Mouse (Mus musculus) spleen, postnatal 36 days (tissue): ENCODE results near the gene Tmem59l.

Experiments
- DNase-seq, 2 experiments: peaks; one replicate each; pipeline ENCODE4 v3.0.0; 2022; ENCODE audit warnings: low spot score in 2 of 2, mixed read lengths in 1 of 2

Tmem59l gene

DNA sequence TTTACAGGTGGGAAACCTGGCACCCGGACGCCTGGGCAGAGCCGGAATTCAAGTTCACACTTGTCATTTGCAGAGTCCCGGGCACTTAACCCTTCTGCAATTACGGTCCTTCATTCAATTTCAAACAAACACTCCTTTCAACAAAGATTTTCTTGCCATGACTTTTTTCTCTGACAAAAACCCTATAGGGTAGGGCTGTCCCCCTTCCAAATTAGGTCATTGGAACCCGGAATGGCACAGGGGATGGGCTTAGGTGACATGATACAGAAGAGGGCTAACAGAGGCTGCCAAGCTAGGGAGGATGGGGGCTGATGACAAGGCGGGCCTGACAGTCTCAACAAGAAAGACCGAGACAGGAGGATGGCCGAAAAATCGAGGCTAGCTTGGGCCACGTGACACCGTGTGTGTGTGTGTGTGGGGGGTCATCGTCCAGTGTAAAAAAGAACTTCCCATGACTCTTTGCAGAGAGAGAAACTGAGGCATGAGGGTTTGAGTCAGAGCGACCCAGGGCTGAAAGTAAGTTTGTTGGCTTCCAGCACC, 1.8 kb upstream of the Tmem59l start:
- no peak for DNase-seq

DNA sequence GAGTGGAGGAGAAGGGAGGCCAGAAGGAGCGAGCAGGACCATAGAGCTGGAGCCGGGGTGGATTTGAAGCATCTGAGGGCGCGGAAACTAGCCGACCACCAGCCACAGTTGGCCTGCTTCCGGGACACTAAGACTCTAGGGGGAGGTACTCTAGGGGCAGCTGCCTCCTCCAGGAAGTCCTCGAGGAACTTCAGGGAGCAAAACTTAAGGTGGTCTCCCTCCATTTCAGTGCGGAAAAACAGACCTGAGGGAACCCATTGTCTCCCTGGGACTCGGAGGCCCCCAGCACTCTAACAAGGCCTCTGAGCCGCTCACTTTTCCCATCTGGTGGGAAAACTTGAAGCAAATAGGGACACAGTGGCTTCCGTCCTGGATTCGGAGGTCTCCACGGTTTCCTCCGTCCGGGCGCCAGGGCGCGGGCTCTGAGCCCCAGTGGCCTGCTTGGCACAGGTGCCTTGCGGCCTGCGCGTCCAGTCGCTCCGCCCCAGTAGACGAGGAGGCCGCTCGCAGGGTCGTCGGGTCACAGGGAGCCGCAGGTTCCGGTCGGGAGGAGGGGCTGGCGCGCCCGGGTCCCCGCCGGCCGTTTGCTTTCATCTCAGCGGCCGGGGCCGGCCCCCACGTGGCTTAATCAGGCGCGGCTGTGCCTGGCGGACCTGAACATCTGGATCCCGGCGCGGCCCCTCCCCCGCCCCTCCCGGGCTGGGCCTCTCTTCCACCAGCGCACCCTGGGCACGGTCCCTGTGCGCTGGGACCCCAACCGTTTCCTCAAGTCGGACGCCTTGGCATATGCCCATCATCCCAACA, 1.0 kb upstream of the Tmem59l start:
- DNase-seq, result no peak

DNA sequence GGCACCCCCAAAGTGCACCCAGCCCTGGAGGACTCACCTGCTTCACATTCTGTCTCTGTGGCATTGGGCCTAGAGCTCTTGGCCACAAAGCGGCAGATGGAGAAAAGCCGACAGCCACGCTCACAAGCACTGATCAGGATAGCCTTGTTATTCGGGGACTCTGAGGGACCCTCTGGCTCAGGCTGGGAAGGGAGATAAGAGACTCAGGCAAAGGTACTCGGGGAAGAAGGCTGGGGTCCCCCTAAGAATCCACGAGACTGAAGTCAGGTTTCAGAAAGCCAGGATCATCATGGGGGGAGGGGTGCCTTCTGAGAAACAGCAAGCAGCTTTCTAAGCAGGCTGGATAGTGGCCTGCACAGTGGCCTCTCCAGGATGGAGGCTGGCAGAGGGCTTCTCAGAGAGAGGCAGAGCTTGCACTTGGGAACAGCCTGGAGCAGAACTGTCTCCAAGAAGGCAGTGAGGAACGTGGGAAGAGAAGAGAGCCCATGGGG, 922 bp downstream of the Tmem59l start:
- no peak for DNase-seq

DNA sequence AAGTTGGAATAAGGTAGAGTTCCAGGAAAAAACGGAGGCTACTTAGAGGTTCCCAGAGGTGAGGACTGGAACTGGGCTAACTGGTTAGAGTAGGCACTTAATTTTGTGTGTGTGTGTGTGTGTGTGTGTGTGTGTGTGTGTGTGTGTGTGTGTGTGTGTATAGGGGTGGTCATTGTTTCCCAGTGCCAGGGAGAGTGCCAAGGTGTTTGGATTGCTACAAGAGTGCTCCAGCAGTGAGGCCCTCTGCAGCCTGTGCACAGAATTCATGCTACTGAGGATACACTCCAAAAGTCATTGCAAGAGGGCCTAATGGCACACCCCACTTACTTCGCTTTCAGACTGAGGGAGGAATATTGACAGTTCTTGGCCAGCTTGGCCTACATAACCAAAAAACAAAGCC, 4.2 kb downstream of the Tmem59l start:
- no peak for DNase-seq

DNA sequence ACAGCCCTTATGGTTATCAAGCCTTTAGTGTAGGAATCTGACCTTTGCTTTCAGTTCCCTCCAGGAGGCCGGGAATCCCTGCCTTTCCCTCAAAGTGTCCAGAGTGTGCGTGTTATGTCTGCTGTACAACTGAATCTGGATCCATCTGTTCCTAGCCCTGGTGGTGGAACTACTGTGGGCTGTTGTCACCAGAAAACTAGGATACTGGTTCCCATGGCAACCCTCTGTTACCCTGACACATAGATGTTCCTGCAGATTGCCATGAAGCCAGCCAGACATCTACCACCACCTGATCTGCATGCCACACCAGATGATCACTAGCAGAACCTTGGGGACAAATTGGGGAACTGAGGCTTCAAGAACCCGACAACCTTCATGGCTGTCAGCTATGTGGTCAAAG, 5.2 kb downstream of the Tmem59l start:
- DNase-seq, result no peak

DNA sequence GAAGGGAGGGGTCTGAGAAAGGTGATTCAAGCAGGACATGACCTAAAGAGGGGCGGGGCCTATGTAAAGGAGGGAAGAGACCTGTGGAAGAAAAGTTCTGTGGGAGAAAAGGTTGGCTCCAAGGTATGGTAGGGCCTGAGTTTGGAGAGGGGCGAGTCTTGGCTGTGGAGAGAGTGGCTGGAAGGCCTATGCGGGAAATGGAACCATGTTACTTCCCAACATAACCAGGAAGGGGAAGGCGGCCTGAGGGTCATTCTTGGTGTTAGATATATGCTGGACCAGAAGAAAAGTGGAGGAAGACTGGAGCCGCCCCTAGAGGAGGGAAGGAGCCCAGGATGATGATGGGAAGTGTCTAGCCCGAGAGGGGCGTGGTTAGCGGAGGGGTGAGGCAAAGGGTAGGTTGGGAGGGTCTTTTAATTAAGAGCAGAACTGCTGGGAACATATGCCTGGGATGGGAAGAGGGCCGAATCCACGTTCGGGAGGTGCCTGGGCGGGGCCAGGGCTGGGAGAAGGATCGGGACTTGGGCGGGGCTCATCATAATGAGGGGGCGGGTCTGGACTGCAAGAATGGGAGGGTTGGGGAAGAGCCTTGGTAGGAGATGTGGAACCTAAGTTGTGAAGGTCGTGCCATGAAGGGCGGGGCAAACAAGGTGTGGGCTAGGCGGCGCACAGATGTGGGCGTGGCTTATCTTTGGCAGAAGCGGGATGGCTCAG, 9.7 kb downstream of the Tmem59l start:
- DNase-seq, result peak in 1 of 2 experiments; percentile 31

DNA sequence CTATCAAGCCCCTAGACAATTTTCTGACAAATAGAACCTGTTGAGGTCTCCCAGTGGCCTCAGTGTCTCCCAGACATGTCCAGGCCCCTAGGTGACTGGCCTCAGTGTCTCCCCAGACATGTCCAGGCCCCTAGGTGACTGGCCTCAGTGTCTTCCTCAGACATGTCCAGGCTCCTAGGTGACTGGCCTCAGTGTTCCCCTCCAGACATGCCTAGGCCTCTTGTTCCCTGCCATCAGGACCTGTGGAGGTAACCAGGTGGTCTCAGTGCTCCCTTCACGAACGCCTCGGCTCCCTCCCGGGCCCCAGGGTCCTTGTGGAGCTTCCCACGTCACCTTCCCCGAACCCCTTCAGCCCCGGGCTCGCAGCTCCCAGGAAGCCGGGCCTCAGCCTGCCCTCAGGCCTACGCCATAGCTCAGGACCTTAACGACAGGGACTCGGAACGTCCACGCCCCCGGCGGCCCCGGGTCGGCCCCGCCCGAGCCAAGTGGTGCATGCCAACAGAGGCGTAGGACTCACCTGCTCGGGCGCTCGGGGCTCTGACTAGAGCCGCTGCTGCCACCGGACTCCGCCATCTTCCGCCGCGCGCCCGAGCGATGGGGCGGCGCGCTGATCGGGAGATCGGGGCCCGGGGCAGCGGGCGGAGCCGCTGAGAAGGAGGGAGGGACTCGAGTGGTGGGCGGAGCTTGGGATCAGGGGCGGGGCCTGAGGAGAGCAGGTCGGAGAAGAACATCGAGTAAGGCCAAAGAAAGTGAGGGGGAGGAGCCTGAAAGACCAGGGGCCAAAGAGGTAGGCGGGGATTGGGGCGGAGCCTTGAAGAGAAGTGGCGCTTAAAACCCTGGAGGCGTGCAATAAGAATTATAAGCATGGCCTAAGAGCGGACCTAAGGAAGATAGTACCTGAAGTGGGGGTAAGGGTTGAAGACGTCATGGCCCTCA, 10.6 kb downstream of the Tmem59l start, which contains the start of gene Klhl26:
Gene Klhl26 (minus strand): TSS at position 636 of the 936 bp plus-strand sequence.
- peak; percentile 96 to 97 for DNase-seq

DNA sequence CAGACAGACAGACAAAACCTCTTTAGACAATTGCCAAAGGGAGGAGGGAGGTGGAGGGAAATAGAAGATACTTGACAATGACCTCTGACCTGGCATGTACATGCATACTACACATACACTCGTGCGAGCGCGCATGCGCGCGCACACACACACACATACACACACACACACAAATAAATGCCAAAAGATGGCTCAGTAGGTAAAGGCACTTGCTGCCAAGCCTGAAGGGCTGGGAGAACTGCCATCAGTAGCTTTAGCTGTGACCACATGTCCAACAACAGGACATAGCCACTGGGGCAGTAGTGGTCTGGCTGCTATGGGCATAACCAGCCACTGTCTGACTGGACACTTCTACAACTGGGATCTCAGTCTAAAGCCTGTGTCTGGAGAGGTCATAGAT, 15.3 kb downstream of the Tmem59l start:
- no peak for DNase-seq

DNA sequence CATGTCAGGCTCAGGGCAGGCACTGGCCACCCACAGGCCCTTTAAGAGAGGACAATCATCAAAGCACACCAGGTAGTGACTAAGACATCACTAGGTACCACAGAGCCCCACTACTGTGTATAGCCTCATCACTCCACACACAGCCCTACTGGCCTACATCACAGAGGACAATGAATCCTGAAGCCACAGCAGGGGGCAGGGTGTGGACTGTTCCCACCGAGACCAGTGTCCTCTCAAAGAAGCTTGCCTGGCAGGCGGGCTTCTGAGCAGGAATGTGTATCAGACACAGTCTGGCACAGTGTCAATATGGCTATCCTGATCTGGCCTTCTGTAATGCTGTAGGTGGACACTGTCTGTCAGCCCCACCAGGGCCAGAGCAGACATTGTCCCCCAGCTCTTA, 17.2 kb downstream of the Tmem59l start:
- no peak for DNase-seq

DNA sequence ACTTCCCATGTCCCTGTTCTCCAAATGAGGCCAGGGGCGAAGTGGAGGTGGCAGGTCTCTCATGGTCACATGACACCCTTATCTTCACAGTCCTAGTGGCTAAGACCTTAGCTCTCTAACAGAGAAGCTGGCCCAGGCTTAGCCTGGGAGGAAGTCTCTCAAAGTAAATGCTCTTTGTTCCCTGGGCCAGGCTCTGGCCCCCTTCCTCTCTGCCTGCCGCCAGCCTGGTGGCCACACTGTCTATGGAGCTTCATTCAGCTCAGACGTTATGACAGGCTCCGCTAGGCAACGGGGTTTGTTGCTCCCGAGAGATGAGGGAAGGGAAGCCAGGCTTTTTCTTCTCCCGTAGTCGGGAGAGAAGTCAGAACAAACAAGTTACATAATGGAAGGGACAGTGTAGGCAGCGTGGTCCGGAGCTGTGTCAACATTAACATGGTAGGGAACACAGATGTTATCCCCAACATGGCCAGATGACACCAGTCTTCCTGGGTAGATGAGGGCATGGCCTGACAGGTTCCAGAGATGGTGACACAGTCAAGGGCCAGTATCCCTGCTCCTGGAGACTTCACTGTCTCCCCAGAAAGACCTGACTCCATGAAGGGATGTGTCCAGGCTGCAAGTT, 17.8 kb downstream of the Tmem59l start:
- no peak for DNase-seq

DNA sequence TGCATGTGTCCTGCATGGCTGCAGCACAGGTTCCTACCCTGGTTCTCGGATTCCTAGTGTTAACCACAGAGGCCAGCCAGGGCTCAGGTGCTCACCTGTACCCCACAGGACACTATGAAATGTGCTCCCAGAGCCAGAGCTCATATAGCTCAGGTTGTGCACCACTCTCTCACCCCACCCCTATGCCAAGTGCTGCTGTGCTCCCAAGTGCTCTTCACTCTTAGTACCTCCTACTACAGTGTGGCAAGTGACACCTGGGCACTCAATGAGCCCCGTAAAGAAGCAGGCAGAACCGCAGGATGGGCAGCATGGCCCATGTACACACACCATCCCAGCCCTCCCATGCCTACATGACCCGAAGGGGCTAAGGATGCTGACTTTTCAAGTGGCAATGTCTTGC, 18.4 kb downstream of the Tmem59l start:
- no peak for DNase-seq

DNA sequence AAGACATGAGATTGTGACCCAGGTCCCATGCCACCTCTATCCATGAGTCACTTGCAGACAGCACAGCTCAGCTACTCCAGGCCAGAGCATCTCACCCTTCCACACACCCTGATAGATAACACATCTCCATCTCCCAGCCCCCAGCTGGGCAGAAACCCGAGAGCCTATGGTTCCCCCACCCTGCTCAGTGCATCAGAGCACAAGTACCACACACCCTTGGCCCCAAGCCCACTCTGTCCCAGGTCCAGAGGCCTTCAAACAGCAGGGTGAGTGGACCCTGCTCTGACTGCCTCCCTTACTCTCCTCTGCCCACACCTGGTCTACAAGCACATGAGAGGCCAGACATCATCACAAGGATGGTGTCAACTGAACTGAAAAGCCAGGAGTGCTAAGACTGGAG, 19.3 kb downstream of the Tmem59l start:
- DNase-seq, result no peak

DNA sequence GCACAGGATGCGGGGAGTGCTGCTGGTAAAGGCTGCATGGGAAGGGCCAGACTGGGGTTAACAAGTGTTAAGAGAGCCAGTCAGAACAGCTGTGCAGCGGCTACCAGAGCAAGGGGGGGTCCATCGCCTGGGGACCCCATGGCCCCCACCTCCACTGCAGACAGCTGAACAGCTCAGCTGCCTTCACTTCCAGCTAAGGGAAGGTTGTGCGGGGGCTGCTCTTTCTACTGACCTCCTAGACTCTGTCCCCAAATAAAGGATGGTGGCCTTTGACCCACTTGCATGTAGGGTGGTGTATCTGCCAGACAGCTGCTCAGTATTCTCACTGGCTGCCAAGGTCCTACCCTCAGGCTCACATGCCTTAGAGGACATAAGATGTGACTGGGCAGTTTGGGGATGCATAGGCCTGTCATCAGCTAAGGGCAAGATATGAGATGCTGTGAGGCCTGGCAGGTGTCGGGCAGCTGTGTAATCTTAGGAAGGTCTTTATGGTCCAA, 19.9 kb downstream of the Tmem59l start:
- no peak for DNase-seq

DNA sequence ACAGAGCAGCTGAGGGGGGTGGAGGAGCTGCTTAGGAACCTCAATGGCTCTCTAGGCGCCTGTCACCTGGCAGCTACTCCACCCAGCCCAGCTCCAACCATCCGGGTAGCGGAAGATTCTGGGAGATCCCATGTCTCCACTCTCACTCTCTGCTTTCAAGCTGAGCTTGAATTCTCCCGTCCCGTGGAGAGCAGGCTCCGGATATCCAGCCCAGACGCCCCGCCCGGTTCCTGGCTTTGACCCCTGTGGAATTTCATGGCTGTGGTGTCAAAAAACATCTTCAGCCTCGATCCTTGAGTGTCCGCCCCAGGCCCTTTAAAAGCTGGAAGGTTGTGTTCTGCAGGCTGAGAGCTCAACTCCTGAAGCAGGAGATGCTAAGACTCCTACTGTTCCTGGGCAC, 20.4 kb downstream of the Tmem59l start:
- no peak for DNase-seq

DNA sequence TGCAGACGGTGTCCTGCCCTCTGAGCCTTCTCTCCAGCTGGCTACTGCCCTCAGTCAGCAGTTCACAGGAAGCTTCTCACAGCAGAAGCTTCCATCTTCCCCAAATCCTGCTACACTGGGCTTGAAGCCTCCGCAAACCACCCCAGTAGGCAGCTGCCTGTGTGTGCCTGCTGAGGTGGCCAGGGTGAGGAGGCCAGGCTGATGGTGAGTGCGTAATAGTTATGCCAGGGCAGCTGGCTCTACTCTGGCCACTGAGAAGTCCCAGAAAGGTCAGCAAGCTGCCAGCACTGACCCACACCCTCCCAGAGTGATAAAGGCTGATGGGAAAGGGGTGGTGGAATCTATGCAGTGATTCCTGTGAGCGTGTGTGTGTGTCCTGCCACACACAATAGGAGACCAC, 20.9 kb downstream of the Tmem59l start:
- DNase-seq, result no peak

DNA sequence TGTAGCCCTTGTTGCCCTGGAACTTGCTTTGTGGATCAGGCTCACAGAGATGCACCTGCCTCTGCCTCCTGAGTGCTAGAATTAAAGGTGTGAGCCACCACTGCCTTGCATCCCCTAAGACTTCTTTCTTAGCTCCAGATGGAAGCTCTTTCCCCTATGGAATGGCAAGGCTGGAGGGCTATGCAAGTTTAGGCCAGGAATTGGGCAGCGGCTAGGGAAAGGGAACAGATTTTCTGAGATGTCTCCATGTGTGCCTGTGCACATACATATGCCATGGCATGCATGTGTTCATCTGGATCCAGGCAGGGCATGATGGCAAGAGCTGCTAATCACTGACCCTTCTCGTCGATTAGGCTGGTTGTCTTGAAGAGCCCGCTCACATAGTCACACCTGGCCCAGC, 21.5 kb downstream of the Tmem59l start:
- DNase-seq, result no peak

DNA sequence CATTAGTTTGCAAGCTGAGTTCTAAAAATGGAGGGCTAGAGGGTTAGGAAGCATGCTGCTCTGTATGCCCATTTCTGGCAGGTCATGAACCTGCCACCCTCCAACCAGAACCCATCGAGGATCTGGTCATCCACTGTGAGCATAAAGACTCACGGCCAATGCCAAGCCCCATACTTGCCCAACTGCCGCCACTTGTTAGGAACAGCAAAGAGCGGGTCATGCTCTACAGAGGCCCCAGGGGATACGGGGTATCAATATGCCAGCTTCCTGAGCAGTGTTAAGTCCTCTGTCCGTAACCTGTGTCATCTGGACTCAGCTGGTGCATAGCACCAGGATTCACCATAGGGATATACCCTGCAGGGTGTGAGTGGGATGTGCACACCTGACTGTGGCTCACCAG, 23.0 kb downstream of the Tmem59l start:
- DNase-seq, result no peak

DNA sequence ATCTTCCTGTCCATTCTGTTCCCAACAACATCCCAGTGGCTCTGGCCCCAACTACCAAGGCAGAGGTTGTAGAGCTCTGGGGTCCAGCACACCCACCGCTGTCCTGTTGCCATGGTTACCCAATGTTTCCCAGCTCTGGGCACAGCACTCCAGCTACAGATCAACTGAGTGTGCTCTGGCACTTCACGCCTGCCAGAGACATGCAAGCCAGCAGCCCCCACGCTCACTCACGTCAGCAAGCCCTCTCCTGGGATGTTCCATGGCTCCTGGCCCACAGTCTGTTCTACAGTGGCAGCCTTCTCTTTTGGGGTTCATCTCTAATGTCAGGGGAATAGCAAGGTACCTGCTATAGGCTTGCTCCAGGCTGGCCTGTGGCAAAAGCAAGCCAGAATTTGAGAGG, 23.9 kb downstream of the Tmem59l start:
- DNase-seq, result no peak

DNA sequence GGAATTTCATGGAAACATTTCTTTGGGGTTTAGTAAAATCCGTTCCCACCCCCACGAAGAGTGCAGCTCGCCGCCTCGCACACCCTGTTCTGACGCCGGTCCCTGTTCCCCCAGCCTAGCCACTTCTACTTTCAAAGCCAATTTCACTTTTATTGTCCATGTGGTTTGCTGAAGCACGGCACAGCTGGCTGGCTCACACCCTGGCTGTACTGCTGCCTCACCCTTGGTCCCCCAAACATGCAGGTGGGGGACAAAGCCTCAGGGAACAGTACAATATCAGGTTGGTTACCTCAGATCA, 24.7 kb downstream of the Tmem59l start:
- DNase-seq, result no peak

DNA sequence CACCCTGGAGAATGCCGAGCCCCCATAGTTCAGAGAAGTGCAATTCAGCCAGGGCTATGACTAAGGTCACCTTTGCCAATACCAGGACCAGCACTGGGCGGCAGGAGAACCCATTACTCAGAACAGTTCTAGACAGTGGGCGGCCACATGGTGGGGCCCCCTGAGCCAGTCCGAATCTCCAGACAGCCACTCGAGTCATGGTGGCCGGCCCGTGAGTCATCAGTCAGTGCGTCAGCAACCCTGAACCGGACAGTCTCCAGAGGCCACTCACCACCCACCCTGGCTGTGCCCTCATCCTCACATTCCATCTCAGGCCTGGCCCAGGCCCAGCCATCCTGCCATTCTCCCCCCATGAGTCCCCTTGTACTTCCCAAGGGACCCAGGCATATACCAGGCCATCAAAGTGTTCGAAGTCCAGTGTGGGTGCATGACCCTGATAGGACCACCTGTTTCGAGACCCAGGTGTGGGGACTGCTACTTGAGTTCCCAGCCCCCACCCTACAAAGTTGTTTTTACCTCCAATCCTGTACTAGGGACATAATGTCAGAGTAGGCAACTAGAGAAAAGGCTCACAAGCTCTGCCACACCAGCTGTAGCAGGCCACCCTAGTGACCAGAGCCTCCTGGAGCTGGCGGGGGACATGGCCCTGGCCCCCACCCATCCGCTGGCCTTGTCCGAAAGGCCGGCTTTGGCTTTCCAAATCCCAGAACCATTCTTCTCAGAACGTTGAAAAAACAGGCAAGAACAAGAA, 25.2 kb downstream of the Tmem59l start:
- no peak for DNase-seq

DNA sequence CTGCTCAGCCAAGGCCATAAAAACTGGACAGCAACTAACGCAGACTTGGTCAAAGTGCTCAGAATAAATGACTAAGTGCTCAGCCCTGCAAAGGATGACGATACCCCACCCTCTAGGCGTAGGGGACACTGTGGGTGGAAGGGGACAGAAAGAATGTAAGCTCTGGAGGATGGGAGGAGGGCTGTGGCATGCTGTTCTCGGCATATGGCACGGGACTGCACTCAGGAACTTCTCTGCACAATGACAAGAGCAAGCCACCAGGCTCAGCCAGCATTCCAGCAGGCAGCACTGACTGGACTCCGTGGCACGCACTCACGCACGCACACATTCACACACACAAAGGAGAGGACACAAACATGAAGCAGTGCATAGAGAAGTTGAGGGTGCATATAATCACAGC, 26.6 kb downstream of the Tmem59l start:
- no peak for DNase-seq
